Mouse (Mus musculus) heart, embryonic 12.5 days (tissue): ENCODE data around the gene Cry2. TPM values are rescaled to one million over a fixed set of nuclear protein-coding genes. Genes with fewer than 3 reads are reported as not detected.
"Not testable (repeated sequence)": the region's sequence is repeated elsewhere in the genome, so short reads cannot be mapped to it uniquely, and the experiment has no call there.

Experiments
- ATAC-seq: fragments of 200-750 bp; cut with Nextera tagmentation; 2 replicates; pipeline ENCODE4 v1.8.0; 2017; ENCODE audit warnings: moderate TSS enrichment, moderate library complexity; ENCODE audit not compliant: insufficient number of reproducible peaks, low FRiP score
- H3K27ac ChIP-seq: fragments of 300-500 bp; sonication (generic); 2 replicates; pipeline ENCODE4 v1.5.1; 2016; ENCODE audit warnings: mild to moderate bottlenecking, moderate library complexity; ENCODE audit not compliant: poor library complexity, severe bottlenecking
- H3K27me3 ChIP-seq: fragments of 300-500 bp; sonication (generic); replicated peaks from 2 replicates; pipeline ENCODE4 v1.6.1; 2016; ENCODE audit warnings: mild to moderate bottlenecking, moderate library complexity
- H3K36me3 ChIP-seq: fragments of 300-500 bp; sonication (generic); 2 replicates; pipeline ENCODE4 v1.6.1; 2016; ENCODE audit warnings: mild to moderate bottlenecking, moderate library complexity
- H3K4me1 ChIP-seq: fragments of 300-500 bp; sonication (generic); replicated peaks from 2 replicates; pipeline ENCODE4 v1.6.1; 2016; ENCODE audit warnings: mild to moderate bottlenecking
- H3K4me2 ChIP-seq: fragments of 300-500 bp; sonication (generic); 2 replicates; pipeline ENCODE4 v1.6.1; 2016; ENCODE audit warnings: mild to moderate bottlenecking, moderate library complexity
- H3K4me3 ChIP-seq: fragments of 300-500 bp; sonication (generic); 2 replicates; pipeline ENCODE4 v1.5.1; 2016; ENCODE audit warnings: mild to moderate bottlenecking
- H3K9ac ChIP-seq: fragments of 300-500 bp; sonication (generic); 2 replicates; pipeline ENCODE4 v1.6.1; 2016; ENCODE audit warnings: mild to moderate bottlenecking, moderate library complexity
- H3K9me3 ChIP-seq: fragments of 300-500 bp; sonication (generic); replicated peaks from 2 replicates; pipeline ENCODE4 v1.6.1; 2016; ENCODE audit warnings: mild to moderate bottlenecking, moderate library complexity
- WGBS: fragments of 180-500 bp; shearing (Covaris S2); methylation state at CpG from one replicate; pipeline ENCODE4 v1.1.7; 2016; 5-methylcytosine and 5-hydroxymethylcytosine counted together
- polyA plus RNA-seq: library from polyadenylated mRNA; unstranded; fragments of >200 nt; fragmentation: Nextera tagmentation; extraction: Ambion mirVana; gene quantifications from 2 replicates; pipeline ENCODE4 v1.2.1, GENCODE M21; 2016

The Cry2 gene
- 28.0 and 30.1 TPM in 2 replicates for polyA plus RNA-seq

DNA sequence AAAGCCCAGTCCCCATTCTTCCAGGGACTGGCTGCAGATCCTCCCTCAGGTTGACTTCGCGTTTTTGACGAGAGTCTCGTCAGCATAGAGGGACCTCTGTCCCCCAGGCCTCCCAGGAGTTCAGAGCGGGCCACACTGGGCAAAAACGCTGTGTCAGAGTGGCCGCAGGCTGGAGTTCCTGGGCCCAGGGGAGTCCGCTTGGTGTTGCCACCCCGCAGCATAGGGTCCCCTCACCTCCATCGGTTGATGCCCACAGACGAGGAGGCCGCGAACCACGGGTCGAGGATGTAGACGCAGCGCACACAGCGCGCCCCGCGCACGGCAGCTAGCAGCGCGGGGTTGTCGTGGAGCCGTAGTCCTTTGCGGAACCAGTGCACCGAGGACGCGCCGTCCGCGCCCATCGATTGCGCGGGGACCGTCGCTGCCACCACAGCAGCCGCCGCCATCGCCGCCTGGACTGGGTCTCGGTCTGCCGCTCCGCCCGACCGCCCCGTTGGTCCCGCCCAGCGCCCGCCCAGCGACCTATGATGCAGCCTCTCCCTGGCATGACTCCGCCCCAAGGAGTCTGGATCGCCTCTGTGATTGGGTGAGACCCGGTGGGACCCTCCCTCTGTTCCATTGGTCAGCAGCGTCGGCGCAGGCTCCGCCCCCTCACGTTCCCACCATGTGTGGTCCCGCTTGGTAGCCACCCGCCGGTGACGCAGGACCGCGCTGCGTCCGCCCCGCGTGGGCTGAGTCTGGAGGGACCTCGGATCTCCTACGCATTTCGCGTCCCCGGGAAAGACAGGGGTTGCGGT lies at the start of gene Cry2:
Cry2 (minus strand) TSS at position 466 of the 797 bp plus-strand sequence.
- Histone ChIP-seq H3K4me1 (peaks cover 47% of the 10 kb centered on the region), H3K36me3 (no peaks in the 10 kb centered on the region), H3K4me2 (peak within 1 kb of the TSS; percentile 89), H3K9ac (peak within 1 kb of the TSS; percentile 91), H3K9me3 (no peaks in the 10 kb centered on the region), H3K27ac (peak within 1 kb of the TSS; percentile 61), H3K4me3 (peak within 1 kb of the TSS; percentile 88), H3K27me3 (no peaks in the 10 kb centered on the region)
- under 1% methylated on average over 74 of the region's 76 CpGs for WGBS
- peak; percentile 98 for ATAC-seq

DNA sequence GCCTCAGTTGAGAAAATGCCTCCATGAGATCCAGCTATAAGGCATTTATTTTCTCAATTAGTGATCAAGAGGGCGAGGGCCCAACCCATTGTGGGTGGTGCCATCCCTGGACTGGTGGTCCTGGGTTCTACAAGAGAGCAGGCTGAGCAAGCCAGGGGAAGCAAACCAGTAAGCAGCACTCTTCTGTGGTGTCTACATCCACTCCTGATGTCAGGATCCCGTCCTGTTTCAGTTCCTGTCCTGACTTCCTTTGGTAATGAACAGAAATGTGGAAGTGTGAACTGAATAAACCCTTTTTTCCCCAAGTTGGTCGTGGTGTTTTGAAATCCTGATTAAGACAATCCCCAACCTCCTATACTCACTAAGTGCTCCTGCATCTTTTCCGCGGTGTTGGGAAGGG lies 49.7 kb upstream of the Cry2 start:
- no peak for ATAC-seq
- Histone ChIP-seq H3K4me2 (no peak overlapping the region), H3K36me3 (no peaks in the 10 kb centered on the region), H3K4me3 (no peak overlapping the region), H3K9ac (no peak overlapping the region), H3K27ac (no peak overlapping the region), H3K27me3 (peaks cover 58% of the 10 kb centered on the region), H3K9me3 (no peaks in the 10 kb centered on the region), H3K4me1 (peaks cover 6% of the 10 kb centered on the region; the same call in 1 of the 2 replicates)
- 39% methylated on average over 5 of the region's 5 CpGs for WGBS

- H3K4me1 ChIP-seq: peaks cover 14% of the 10 kb centered on the region
- peaks cover 49% of the 10 kb centered on the region for H3K27me3 ChIP-seq
- 42% methylated on average over 1 of the region's 1 CpGs for WGBS
Observed at GRCm38 (mm10) chr2:92482551-92482950, 48.7 kb upstream of the Cry2 start.

DNA sequence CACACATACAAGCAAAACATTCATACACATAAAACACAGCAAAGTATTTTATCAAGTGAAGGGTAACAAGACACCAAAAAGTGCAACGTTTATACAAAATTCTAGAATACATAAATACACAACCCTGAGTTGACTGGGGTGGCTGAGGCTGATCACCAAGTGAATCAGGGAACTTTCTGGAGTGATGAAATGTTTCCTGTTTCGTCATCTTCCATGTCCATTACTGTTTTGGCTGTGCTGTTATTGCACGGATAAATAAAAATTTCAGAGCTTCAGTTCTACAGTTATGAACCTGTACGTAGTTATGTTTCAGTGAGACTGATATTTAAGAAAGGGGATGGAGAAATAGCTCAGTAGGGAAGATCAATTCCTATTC lies 44.5 kb upstream of the Cry2 start:
- peaks cover 9% of the 10 kb centered on the region for H3K4me1 ChIP-seq
- H3K27me3 ChIP-seq: peaks cover 20% of the 10 kb centered on the region
- H3K4me2 ChIP-seq: no peak overlapping the region
- no peak overlapping the region for H3K4me3 ChIP-seq
- H3K36me3 ChIP-seq: no peaks in the 10 kb centered on the region
- ATAC-seq: no peak
- H3K27ac ChIP-seq: no peak overlapping the region
- 83% methylated on average over 4 of the region's 4 CpGs for WGBS
- H3K9ac ChIP-seq: no peak overlapping the region
- peaks cover 11% of the 10 kb centered on the region; the same call in 1 of the 2 replicates for H3K9me3 ChIP-seq

More at GRCm38 (mm10) chr2:92482551-92482950, 48.7 kb upstream of the Cry2 start:
- H3K9ac ChIP-seq: no peak overlapping the region
- 0 out of 2 replicates have a peak, but pooled peaks cover 1% of the 10 kb centered on the region for H3K9me3 ChIP-seq
- H3K36me3 ChIP-seq: no peaks in the 10 kb centered on the region
- ATAC-seq: no peak
- no peak overlapping the region for H3K4me3 ChIP-seq
- no peak overlapping the region for H3K27ac ChIP-seq
- H3K4me2 ChIP-seq: no peak overlapping the region

DNA sequence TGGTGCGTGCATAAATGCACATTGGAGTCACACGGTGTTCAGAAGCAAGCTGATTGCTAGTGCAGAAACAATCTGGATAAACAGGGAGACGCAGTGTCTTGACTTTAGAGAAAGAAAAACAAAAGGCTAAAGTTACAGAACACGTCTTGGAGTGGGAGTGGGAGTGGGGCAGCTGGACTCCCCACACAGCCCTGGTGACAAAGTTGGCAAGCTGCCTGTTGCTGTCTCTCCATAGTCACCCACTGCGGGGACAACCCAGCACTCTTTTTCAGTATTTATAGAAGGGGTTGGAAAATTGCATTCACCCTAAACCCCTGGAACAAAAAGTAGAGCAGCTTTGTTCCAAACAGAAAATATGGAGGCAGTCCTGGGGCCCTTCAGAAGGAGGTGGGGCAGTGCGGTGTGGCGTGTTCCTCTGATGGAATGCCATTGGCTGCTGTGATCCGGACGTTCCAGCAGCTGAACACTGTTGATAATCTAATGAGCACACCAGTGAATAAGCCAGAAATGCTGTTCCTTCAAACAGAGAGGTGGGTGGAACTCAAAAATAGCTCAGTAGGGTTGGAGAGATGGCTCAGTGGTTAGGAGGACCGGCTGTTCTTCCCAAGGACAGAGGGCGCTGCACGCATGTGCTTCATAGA lies 43.9 kb upstream of the Cry2 start:
- H3K9ac ChIP-seq: no peak overlapping the region
- H3K4me2 ChIP-seq: no peak overlapping the region
- H3K36me3 ChIP-seq: no peaks in the 10 kb centered on the region
- peaks cover 9% of the 10 kb centered on the region for H3K4me1 ChIP-seq
- peaks cover 15% of the 10 kb centered on the region for H3K27me3 ChIP-seq
- WGBS: 59% methylated on average over 12 of the region's 12 CpGs
- H3K9me3 ChIP-seq: peaks cover 11% of the 10 kb centered on the region; the same call in 1 of the 2 replicates
- H3K4me3 ChIP-seq: no peak overlapping the region
- 0 out of 2 replicates have a peak, but pooled peaks have one; percentile 42 for ATAC-seq
- H3K27ac ChIP-seq: 0 out of 2 replicates have a peak overlapping the region, but pooled peaks have one; percentile 8

GRCm38 (mm10) chr2:92476580-92476979 lies 42.7 kb upstream of the Cry2 start:
- H3K27ac ChIP-seq, H3K27me3 ChIP-seq, H3K4me2 ChIP-seq, H3K9ac ChIP-seq, ATAC-seq, H3K36me3 ChIP-seq, H3K4me1 ChIP-seq, H3K4me3 ChIP-seq: not testable (repeated sequence)
- 75% methylated on average over 7 of the region's 7 CpGs for WGBS
- peaks cover 11% of the 10 kb centered on the region; the same call in 1 of the 2 replicates for H3K9me3 ChIP-seq

- Histone ChIP-seq H3K27me3 (0 out of 2 replicates have a peak, but pooled peaks cover 3% of the 10 kb centered on the region), H3K4me1 (peaks cover 9% of the 10 kb centered on the region), H3K9me3 (peaks cover 11% of the 10 kb centered on the region; the same call in 1 of the 2 replicates), H3K4me3 (no peak overlapping the region), H3K9ac (no peak overlapping the region), H3K36me3 (no peaks in the 10 kb centered on the region), H3K27ac (no peak overlapping the region), H3K4me2 (no peak overlapping the region)
- WGBS: 69% methylated on average over 2 of the region's 2 CpGs
- ATAC-seq: no peak
Observed at GRCm38 (mm10) chr2:92475711-92476110, 41.9 kb upstream of the Cry2 start.

- ATAC-seq: no peak
- H3K4me2 ChIP-seq: no peak overlapping the region
Observed at GRCm38 (mm10) chr2:92474920-92475319, 41.1 kb upstream of the Cry2 start.

DNA sequence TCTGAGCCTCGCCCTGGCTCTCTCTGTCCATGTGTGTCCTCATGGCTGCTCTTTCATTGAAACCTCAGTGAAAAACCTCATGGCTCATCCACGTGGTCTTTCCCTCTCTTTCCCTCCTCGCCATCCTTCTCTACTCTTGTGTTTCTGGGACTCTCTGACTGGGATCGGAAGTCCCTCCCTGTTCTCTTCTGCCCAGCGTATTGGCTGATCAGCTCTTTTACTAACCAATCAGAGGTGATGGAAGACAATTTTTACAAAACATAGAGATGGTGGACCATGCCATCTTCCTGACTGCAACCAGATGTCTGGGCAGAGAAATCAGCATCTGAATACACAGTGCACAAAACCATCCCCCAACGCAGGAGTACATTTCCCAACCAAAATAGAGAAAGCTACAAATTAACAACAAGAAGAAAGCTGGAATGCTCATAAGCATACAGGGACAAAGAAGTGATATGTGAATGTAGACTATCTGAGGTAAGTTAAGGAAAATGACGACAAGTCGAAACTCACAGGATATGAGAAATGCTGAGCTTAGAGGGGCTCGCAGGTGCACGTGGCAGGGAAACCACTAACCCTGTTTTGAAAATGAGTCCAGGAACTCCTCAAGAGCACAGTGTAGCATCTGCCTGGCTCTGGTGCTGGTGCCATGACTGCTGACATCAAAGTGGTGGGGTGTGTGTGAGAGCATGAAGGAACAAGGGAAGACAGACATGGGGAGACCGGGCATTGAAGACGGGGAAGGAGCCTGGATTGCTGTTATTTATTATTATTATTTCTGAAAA lies 38.2 kb upstream of the Cry2 start:
- Histone ChIP-seq H3K27me3 (0 out of 2 replicates have a peak, but pooled peaks cover 3% of the 10 kb centered on the region), H3K27ac (no peak overlapping the region), H3K36me3 (no peaks in the 10 kb centered on the region), H3K4me2 (no peak overlapping the region), H3K9me3 (peaks cover 6% of the 10 kb centered on the region; the same call in 1 of the 2 replicates), H3K4me1 (no peaks in the 10 kb centered on the region), H3K9ac (no peak overlapping the region), H3K4me3 (no peak overlapping the region)
- ATAC-seq: no peak
- WGBS: 79% methylated on average over 12 of the region's 12 CpGs

More at GRCm38 (mm10) chr2:92474920-92475319, 41.1 kb upstream of the Cry2 start:
- H3K27ac ChIP-seq: no peak overlapping the region
- peaks cover 9% of the 10 kb centered on the region for H3K4me1 ChIP-seq
- H3K9me3 ChIP-seq: peaks cover 11% of the 10 kb centered on the region; the same call in 1 of the 2 replicates
- 0 out of 2 replicates have a peak, but pooled peaks cover 3% of the 10 kb centered on the region for H3K27me3 ChIP-seq
- no peaks in the 10 kb centered on the region for H3K36me3 ChIP-seq
- H3K4me3 ChIP-seq: no peak overlapping the region
- no peak overlapping the region for H3K9ac ChIP-seq
- WGBS: 79% methylated on average over 3 of the region's 3 CpGs

- Histone ChIP-seq H3K9me3 (no peaks in the 10 kb centered on the region), H3K36me3 (no peaks in the 10 kb centered on the region), H3K4me3 (no peak overlapping the region), H3K27me3 (peaks cover 26% of the 10 kb centered on the region), H3K27ac (no peak overlapping the region), H3K4me2 (no peak overlapping the region), H3K4me1 (peaks cover 7% of the 10 kb centered on the region; the same call in 1 of the 2 replicates), H3K9ac (no peak overlapping the region)
- ATAC-seq: no peak
- 64% methylated on average over 3 of the region's 3 CpGs for WGBS
Observed at GRCm38 (mm10) chr2:92464690-92465089, 30.8 kb upstream of the Cry2 start.
